Mouse (Mus musculus) forebrain, embryonic 11.5 days (tissue): ENCODE results near the gene Fbxw10. TPM values are rescaled to one million over a fixed set of nuclear protein-coding genes. Genes with fewer than 3 reads are reported as not detected.
A peak's percentile ranks its signal among the peaks of the same experiment; 100 is the strongest.

Experiments
- ATAC-seq: fragments of 200-750 bp; cut with Nextera tagmentation; replicated peaks from 2 replicates; pipeline ENCODE4 v1.8.0; 2017; ENCODE audit warnings: moderate TSS enrichment; ENCODE audit not compliant: low FRiP score
- DNase-seq: peaks from one replicate; pipeline ENCODE4 v3.0.0-alpha.2; 2017; ENCODE audit warnings: low spot score
- H3K27ac ChIP-seq: fragments of 300-500 bp; sonication (generic); 2 replicates; pipeline ENCODE4 v1.5.1; 2014; ENCODE audit warnings: low read depth, low read length
- H3K27me3 ChIP-seq: fragments of 300-500 bp; sonication (generic); 2 replicates; pipeline ENCODE4 v1.6.1; 2014; ENCODE audit warnings: mild to moderate bottlenecking, low read length, mixed read lengths; ENCODE audit not compliant: control insufficient read depth, insufficient read depth
- H3K36me3 ChIP-seq: fragments of 300-500 bp; sonication (generic); 2 replicates; pipeline ENCODE4 v1.6.1; 2014; ENCODE audit warnings: mild to moderate bottlenecking, low read length, moderate library complexity, mixed read lengths; ENCODE audit not compliant: control insufficient read depth, insufficient read depth
- H3K4me1 ChIP-seq: fragments of 300-500 bp; sonication (generic); replicated peaks from 2 replicates; pipeline ENCODE4 v1.6.1; 2014; ENCODE audit warnings: low read length, mixed read lengths; ENCODE audit not compliant: control insufficient read depth, insufficient read depth
- H3K4me2 ChIP-seq: fragments of 300-500 bp; sonication (generic); 2 replicates; pipeline ENCODE4 v1.6.1; 2014; ENCODE audit warnings: low read depth, mild to moderate bottlenecking, low read length, moderate library complexity, mixed read lengths; ENCODE audit not compliant: severe bottlenecking
- H3K4me3 ChIP-seq: fragments of 300-500 bp; sonication (generic); 2 replicates; pipeline ENCODE4 v1.5.1; 2014; ENCODE audit warnings: low read depth, low read length
- H3K9ac ChIP-seq: fragments of 300-500 bp; sonication (generic); 2 replicates; pipeline ENCODE4 v1.6.1; 2014; ENCODE audit warnings: low read length
- H3K9me3 ChIP-seq: fragments of 300-500 bp; sonication (generic); 2 replicates; pipeline ENCODE4 v1.6.1; 2016; ENCODE audit warnings: low read length, mixed read lengths; ENCODE audit not compliant: control insufficient read depth
- WGBS: fragments of 180-500 bp; shearing (Covaris S2); extraction: QIAGEN DNeasy Blood & Tissue Kit; methylation state at CpG from one replicate; pipeline ENCODE4 v1.1.7; 2014; 5-methylcytosine and 5-hydroxymethylcytosine counted together
- polyA plus RNA-seq: library from polyadenylated mRNA; unstranded; fragments of >200 nt; fragmentation: Nextera tagmentation; extraction: Ambion mirVana; gene quantifications from 2 replicates; pipeline ENCODE4 v1.2.1, GENCODE M21; 2014

Fbxw10 gene
- polyA plus RNA-seq, 1 experiment from 2014 or later, result 0.59 TPM

DNA sequence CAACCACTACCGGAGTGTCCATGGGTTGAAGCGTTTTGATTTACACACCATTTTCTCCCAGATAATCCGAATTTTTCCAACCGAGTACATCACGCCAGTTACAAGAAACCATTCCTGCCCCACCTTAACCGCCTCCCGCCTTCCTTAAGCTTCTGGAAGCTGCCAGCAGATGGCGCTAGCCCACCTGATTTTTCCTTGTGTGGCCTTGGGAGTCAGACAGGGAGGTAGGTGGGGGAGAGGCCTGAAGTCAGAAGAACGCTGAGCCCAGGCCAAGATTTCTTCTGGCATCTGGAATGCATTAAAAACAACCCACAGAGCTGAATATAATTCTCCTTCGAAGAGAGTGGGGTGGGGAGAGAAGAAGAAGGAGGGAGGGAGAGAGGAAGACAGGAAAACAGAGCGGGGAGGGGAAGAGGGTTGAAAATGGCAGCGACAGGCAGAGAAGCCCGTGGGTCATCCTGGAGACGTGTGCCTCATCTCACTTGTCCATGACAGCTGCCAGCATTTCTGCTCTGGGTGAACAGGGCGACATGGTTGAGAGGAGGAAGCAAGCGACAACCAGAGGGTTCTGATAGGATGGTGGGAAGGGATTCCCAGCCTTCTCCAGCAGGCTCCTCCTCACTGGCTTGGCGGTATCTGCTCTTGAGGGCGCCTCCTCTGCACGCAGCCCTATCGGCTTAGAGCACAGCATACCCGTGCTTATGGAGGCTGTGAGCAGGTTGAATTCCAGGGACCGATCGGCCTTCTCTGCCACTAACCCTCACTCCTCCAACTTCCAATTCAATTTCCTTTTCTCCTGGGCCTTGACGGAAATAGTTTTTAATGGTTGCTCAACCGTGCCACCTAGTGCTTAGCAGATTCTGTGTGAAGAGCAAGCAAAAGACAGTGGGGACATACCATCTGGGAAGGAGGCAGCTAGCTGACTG lies 74.4 kb downstream of the Fbxw10 start:
- Histone ChIP-seq H3K4me2 (peak overlapping the region; percentile 12; the same call in 1 of the 2 replicates), H3K9me3 (no peaks in the 10 kb centered on the region), H3K9ac (peak overlapping the region; percentile 12; the same call in 1 of the 2 replicates), H3K4me1 (no peaks in the 10 kb centered on the region; the same call in 1 of the 2 replicates), H3K4me3 (peak overlapping the region; percentile 15; the same call in 1 of the 2 replicates), H3K27ac (no peak overlapping the region), H3K27me3 (no peaks in the 10 kb centered on the region), H3K36me3 (no peaks in the 10 kb centered on the region)
- ATAC-seq (peak; percentile 71; the same call in 1 of the 2 replicates), DNase-seq (peak; percentile 95)
- 28% methylated on average over 25 of the region's 25 CpGs for WGBS

DNA sequence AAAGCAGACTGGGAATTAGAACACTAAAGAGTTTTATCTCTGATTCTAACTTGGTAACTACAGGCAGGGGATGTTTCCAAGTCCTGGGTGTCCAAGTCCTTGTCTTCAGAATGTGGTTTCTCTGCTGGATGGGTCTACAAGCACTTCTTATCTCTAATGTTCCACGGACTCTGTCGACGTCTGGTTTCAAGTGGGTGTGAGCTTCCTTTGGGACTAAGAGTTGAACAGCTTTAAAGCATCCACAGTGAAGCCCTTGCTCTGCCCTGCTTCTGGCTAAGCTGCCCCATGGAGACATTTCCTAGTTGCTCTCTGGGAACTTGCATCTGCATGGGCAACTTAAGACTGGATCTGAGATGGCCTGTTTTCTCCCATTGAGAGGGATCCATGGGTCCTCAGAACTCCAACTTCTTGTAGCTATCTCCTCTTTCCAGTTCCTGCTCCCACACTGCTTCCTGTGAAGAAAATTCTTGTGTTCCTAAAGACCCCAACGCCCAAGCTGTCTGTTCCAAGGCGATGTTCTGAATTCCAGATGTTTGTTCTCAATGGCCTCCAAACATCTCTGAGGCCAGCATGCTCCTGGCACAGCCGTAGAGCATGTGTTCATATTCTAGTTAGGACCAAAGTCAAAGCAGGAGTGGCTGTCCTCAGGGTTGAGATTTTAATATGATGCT lies 77.4 kb downstream of the Fbxw10 start:
- 92% methylated on average over 6 of the region's 6 CpGs for WGBS
- no peak for ATAC-seq
- H3K36me3 ChIP-seq, result no peaks in the 10 kb centered on the region
- H3K9me3 ChIP-seq, result no peaks in the 10 kb centered on the region
- H3K4me2 ChIP-seq, result no peak overlapping the region
- DNase-seq, result no peak
- no peak overlapping the region for H3K9ac ChIP-seq
- H3K27me3 ChIP-seq, result no peaks in the 10 kb centered on the region
- H3K4me3 ChIP-seq, result no peak overlapping the region
- no peak overlapping the region for H3K27ac ChIP-seq
- H3K4me1 ChIP-seq, result no peaks in the 10 kb centered on the region; the same call in 1 of the 2 replicates

Other genes starting within 250 kb of the Fbxw10 start
- 14.3 and 20.7 TPM in 2 replicates for gene Lrrc75a, start 198.5 kb upstream of the Fbxw10 start, polyA plus RNA-seq
- gene Mmgt2, start 198.4 kb upstream of the Fbxw10 start, polyA plus RNA-seq, result 37.8 and 41.1 TPM in 2 replicates
- 14.6 and 14.9 TPM in 2 replicates for gene Zfp287, start 115.2 kb upstream of the Fbxw10 start, polyA plus RNA-seq
- gene Gm10428, start 94.0 kb upstream of the Fbxw10 start, polyA plus RNA-seq, result not detected in 2 replicates
- 26.7 and 31.0 TPM in 2 replicates for gene Zfp286, start 57.6 kb upstream of the Fbxw10 start, polyA plus RNA-seq
- gene Trim16, start 26.8 kb upstream of the Fbxw10 start, polyA plus RNA-seq, result 3.5 and 4.3 TPM in 2 replicates
- 35.3 and 37.5 TPM in 2 replicates for gene Tvp23b, start 32.4 kb downstream of the Fbxw10 start, polyA plus RNA-seq
- gene Cdrt4, start 104.1 kb downstream of the Fbxw10 start, polyA plus RNA-seq, result not detected in 2 replicates
- not detected in 2 replicates for gene Tekt3, start 214.6 kb downstream of the Fbxw10 start, polyA plus RNA-seq